Mouse (Mus musculus) stomach, postnatal 0 days (tissue): ENCODE measurements around the gene Pgf.

Experiments
- CTCF ChIP-seq: IDR thresholded peaks from 2 replicates; pipeline ENCODE4 v1.5.1; 2016; ENCODE audit warnings: antibody characterized with exemption, low read depth, mild to moderate bottlenecking, moderate library complexity
- EP300 ChIP-seq: optimal IDR thresholded peaks from 2 replicates; pipeline ENCODE3; 2016; ENCODE audit warnings: antibody characterized with exemption

DNA sequence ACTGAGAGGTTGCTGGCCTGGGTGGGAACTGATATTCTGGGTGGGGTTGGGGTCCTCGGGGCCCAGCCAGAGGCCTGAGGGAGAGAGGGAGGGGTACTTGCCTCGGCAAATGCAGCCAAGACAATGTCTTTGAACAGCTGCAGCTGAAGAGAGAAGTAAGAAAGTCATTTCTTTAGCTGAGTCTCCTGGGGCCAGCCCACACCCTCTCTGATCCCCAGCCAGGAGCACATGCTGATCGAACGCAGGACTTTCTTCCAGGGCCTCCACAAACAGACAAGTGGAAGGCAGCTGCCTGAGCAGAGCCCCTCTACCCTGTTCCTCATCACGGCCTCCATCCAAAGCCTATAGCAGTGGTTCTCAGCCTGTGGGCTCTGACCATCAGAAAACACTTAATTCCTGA lies 12.6 kb downstream of the Pgf start:
- TF ChIP-seq EP300 (no peak), CTCF (no peak)
